Mouse (Mus musculus) CH12F3 (cell line): ENCODE measurements around the gene Fthl17e.
"Not testable (repeated sequence)": the region's sequence is repeated elsewhere in the genome, so short reads cannot be mapped to it uniquely, and the experiment has no call there.

Experiments used
- in situ Hi-C: fragments of 300-500 bp; cut with MboI; formaldehyde crosslinking; loops from 2 replicates; pipeline ENCODE4 v1.14.3; 2020; ENCODE audit warnings: low sequenced_read_pairs

Gene Fthl17e

GRCm38 (mm10) chrX:9033193-9033592 lies at the start of gene Fthl17e:
Fthl17e (plus strand) TSS chrX:9033493.
- in situ Hi-C loops = not testable (repeated sequence)

GRCm38 (mm10) chrX:8986655-8987054 lies 46.6 kb upstream of the Fthl17e start, which contains the start of gene Fthl17d:
Fthl17d (minus strand) TSS chrX:8986755.
- in situ Hi-C loops = not testable (repeated sequence)

GRCm38 (mm10) chrX:9016079-9016478 lies 17.2 kb upstream of the Fthl17e start:
- in situ Hi-C loops = no loop called here

- in situ Hi-C loops = no loop called here
Measured at GRCm38 (mm10) chrX:9019481-9019880, 13.8 kb upstream of the Fthl17e start.

- in situ Hi-C loops = not testable (repeated sequence)
Measured at GRCm38 (mm10) chrX:9041611-9042010, 8.3 kb downstream of the Fthl17e start.

- in situ Hi-C loops = not testable (repeated sequence)
Measured at GRCm38 (mm10) chrX:9060952-9061351, 27.7 kb downstream of the Fthl17e start.

GRCm38 (mm10) chrX:9062101-9062500 lies 28.8 kb downstream of the Fthl17e start:
- in situ Hi-C loops = no loop called here

GRCm38 (mm10) chrX:9062715-9063114 lies 29.4 kb downstream of the Fthl17e start, which contains the start of gene Fthl17f:
Fthl17f (plus strand) TSS chrX:9063015.
- in situ Hi-C loops = not testable (repeated sequence)

- in situ Hi-C loops = not testable (repeated sequence)
Measured at GRCm38 (mm10) chrX:9077699-9078098, 44.4 kb downstream of the Fthl17e start.
